Mouse (Mus musculus) cerebellum, adult 2 months (tissue): Measurements from ENCODE around the gene Gatad1.

ENCODE experiments used
- CTCF ChIP-seq: fragments of 200-500 bp; IDR thresholded peaks from 2 replicates; pipeline ENCODE4 v1.5.1; 2011; ENCODE audit warnings: low read depth, mild to moderate bottlenecking, control low read depth, low read length, moderate library complexity, borderline replicate concordance; ENCODE audit not compliant: insufficient read depth
- POLR2A ChIP-seq: fragments of 200-500 bp; IDR thresholded peaks from 2 replicates; pipeline ENCODE4 v1.6.1; 2011; ENCODE audit warnings: low read length, control low read depth, borderline replicate concordance; ENCODE audit not compliant: insufficient read depth

- no peak for TF ChIP-seq POLR2A
- no peak for TF ChIP-seq CTCF
These were observed 56.2 kb downstream of the Gatad1 start for GRCm38 (mm10) chr5:3600790-3601189.
